Mouse (Mus musculus) hindbrain, embryonic 16.5 days (tissue): ENCODE measurements at regions not wholly inside any gene's neighbourhood (a gene's known extent, or its start where the extent isn't known, plus 50 kb on each side); places are given as distances from the start of the nearest gene placed in this dataset.
"Not testable (repeated sequence)": the region's sequence is repeated elsewhere in the genome, so short reads cannot be mapped to it uniquely, and the experiment has no call there.

Experiments used
- ATAC-seq: fragments of 200-750 bp; cut with Nextera tagmentation; 2 replicates; pipeline ENCODE4 v1.8.0; 2017; ENCODE audit warnings: moderate TSS enrichment, moderate library complexity
- H3K27ac ChIP-seq: fragments of 300-500 bp; sonication (generic); 2 replicates; pipeline ENCODE4 v1.5.1; 2014; ENCODE audit warnings: low read depth, mild to moderate bottlenecking, control low read depth, low read length, moderate library complexity
- H3K27me3 ChIP-seq: fragments of 300-500 bp; sonication (generic); replicated peaks from 2 replicates; pipeline ENCODE4 v1.6.1; 2014; ENCODE audit warnings: low read length; ENCODE audit not compliant: control insufficient read depth, insufficient read depth
- H3K36me3 ChIP-seq: fragments of 300-500 bp; sonication (generic); 2 replicates; pipeline ENCODE4 v1.6.1; 2014; ENCODE audit warnings: mild to moderate bottlenecking, low read length, moderate library complexity, mixed read lengths; ENCODE audit not compliant: control insufficient read depth, insufficient read depth
- H3K4me1 ChIP-seq: fragments of 300-500 bp; sonication (generic); 2 replicates; pipeline ENCODE4 v1.6.1; 2014; ENCODE audit warnings: low read depth, low read length; ENCODE audit not compliant: control insufficient read depth, insufficient read depth
- H3K4me2 ChIP-seq: fragments of 300-500 bp; sonication (generic); 2 replicates; pipeline ENCODE4 v1.6.1; 2014; ENCODE audit warnings: mild to moderate bottlenecking, low read length, control low read depth, moderate library complexity
- H3K4me3 ChIP-seq: fragments of 300-500 bp; sonication (generic); 2 replicates; pipeline ENCODE4 v1.5.1; 2014; ENCODE audit warnings: mild to moderate bottlenecking, low read length, control low read depth, moderate library complexity
- H3K9ac ChIP-seq: fragments of 300-500 bp; sonication (generic); 2 replicates; pipeline ENCODE4 v1.6.1; 2014; ENCODE audit warnings: low read depth, mild to moderate bottlenecking, control low read depth, low read length, moderate library complexity
- H3K9me3 ChIP-seq: fragments of 300-500 bp; sonication (generic); 2 replicates; pipeline ENCODE4 v1.6.1; 2014; ENCODE audit warnings: mild to moderate bottlenecking, low read length, moderate library complexity; ENCODE audit not compliant: control insufficient read depth
- WGBS: fragments of 180-500 bp; shearing (Covaris S2); extraction: QIAGEN DNeasy Blood & Tissue Kit; methylation state at CpG from one replicate; pipeline ENCODE4 v1.1.7; 2014; 5-methylcytosine and 5-hydroxymethylcytosine counted together

DNA sequence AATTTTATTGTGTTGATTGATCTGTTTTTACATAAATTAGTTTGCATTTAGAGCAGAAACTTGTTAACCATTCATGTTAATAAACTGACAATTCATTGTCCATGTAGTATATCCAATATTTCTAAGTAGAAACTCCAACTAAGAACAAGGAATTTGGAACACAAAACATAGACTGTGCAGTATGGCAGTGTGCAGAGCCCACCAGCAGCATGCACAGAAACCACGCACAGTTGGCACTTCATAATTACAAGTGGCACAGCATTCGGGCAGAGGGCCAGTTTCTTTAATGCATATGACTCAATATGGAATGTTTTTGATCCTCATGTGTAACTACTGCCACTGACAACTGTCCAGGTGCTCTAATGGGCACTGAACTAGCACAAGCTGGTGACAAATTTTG, 423.8 kb downstream of the Inhba start:
- Histone ChIP-seq H3K4me3 (no peak overlapping the region), H3K9me3 (no peaks in the 10 kb centered on the region), H3K4me1 (no peaks in the 10 kb centered on the region), H3K36me3 (no peaks in the 10 kb centered on the region), H3K9ac (no peak overlapping the region), H3K27me3 (no peaks in the 10 kb centered on the region), H3K27ac (no peak overlapping the region), H3K4me2 (no peak overlapping the region)
- no peak for ATAC-seq
- 87% methylated on average over 2 of the region's 2 CpGs for WGBS

DNA sequence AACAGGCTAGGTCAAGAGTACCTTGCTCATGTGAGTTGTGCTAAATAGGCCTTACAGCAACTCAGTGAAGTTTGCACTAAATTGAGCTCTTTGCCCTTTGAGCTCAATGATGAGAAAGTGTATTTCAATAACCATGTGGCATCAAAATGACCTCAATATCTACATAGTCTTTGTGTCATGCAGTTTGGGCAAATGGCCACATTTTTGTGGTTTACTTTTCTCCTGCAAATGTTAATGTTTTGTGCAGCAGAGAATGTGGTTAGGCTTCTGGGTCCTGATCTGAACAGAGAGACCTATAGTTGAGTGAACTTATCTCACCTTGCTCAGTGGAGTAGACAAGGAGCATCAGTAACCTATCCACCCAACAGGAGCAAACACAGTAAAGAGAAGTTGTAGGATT, 441.6 kb downstream of the Inhba start:
- Histone ChIP-seq H3K36me3 (no peaks in the 10 kb centered on the region), H3K4me3 (no peak overlapping the region), H3K27ac (no peak overlapping the region), H3K27me3 (no peaks in the 10 kb centered on the region), H3K4me1 (no peaks in the 10 kb centered on the region), H3K9me3 (no peaks in the 10 kb centered on the region), H3K9ac (no peak overlapping the region), H3K4me2 (no peak overlapping the region)
- no peak for ATAC-seq

DNA sequence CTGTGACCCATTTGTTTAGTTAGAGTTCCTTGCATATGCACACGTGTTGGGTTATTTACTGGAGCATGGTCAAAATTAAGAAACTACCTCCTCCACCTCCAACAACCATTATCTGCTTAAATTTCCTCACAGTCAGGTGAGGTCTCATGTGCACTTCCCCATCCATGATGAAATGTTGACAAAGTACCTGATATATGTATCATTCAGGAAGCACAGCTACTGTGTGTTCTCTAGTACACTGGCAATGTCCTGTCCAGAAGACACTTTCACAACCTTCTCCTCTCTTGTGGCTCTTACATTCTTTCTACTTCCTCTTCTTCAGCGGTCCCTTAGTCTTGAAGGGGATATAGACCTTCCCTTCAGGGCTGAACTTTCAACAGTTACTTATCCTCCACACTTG, 448.1 kb downstream of the Inhba start:
- Histone ChIP-seq H3K4me3 (no peak overlapping the region), H3K27me3 (no peaks in the 10 kb centered on the region), H3K27ac (no peak overlapping the region), H3K9me3 (no peaks in the 10 kb centered on the region), H3K36me3 (no peaks in the 10 kb centered on the region), H3K9ac (no peak overlapping the region), H3K4me2 (no peak overlapping the region), H3K4me1 (no peaks in the 10 kb centered on the region)
- ATAC-seq: no peak
- 74% methylated on average over 2 of the region's 2 CpGs for whole genome bisulfite sequencing

DNA sequence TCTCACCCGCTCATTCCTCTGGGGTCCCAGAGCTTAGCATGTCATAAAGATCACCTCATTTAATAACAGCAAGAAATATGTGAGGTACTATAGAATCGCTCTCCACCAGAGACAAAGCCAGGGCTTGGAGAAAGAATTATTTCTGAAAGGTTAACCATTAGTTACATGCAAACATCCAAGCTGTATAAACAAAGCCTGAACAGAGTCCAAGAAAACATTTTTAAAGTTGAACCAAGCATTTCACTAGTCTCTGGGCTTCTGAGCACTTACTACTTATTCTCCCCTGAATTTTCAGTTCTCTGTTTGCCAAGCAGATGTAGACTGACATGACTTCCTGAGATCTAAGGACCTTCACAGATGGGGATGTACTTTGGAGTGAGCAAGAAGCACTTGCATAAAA, 450.0 kb downstream of the Inhba start:
- Histone ChIP-seq H3K4me3 (no peak overlapping the region), H3K4me1 (no peaks in the 10 kb centered on the region), H3K27ac (no peak overlapping the region), H3K27me3 (no peaks in the 10 kb centered on the region), H3K4me2 (no peak overlapping the region), H3K36me3 (no peaks in the 10 kb centered on the region), H3K9ac (no peak overlapping the region), H3K9me3 (no peaks in the 10 kb centered on the region)
- WGBS: 97% methylated on average over 2 of the region's 2 CpGs
- ATAC-seq: no peak

DNA sequence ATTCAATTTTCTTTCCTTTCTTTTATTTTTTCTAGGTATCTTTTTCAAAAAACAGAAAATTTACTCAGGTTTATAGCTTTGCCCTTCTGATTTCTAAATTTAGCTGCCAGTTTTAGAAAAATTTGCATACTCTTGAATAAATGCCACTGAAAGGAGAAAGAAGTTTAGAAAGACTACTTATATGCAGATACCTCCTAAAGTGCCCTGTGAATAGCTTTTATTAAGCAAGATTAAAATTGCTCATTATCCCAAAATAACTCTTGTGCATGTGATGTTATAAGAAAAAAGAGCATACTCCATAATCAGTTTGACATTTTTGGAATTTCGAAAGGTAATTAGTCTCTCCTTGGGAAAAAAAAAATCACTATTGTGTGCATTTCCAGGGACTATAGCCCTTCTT, 453.2 kb downstream of the Inhba start:
- whole genome bisulfite sequencing: 86% methylated on average over 1 of the region's 1 CpGs
- Histone ChIP-seq H3K27me3 (no peaks in the 10 kb centered on the region), H3K4me3 (no peak overlapping the region), H3K27ac (no peak overlapping the region), H3K9me3 (no peaks in the 10 kb centered on the region), H3K36me3 (no peaks in the 10 kb centered on the region), H3K9ac (no peak overlapping the region), H3K4me2 (no peak overlapping the region), H3K4me1 (no peaks in the 10 kb centered on the region)
- ATAC-seq: no peak

DNA sequence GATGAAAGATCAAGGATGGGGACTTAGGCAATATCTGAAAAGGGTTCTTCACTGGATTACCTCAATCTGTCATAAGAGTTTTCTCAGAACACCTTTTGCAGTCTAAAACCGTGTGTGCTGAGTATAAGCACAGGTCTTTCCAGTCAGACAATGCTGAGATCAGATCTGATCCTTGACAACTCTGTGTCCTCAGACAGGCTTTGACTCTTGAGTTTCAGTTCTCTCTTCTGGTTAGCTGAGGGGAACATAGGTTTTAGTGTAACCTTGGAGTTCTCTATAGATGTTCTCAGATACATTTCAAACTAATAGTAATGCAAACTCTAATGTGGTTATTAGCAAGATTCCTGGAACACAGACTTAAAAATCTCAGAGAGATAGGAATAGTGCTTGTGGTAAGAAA, 453.7 kb downstream of the Inhba start:
- H3K27me3 ChIP-seq: no peaks in the 10 kb centered on the region
- no peak overlapping the region for H3K4me2 ChIP-seq
- WGBS: 66% methylated on average over 1 of the region's 1 CpGs
- no peak overlapping the region for H3K27ac ChIP-seq
- H3K36me3 ChIP-seq: no peaks in the 10 kb centered on the region
- no peak overlapping the region for H3K9ac ChIP-seq
- ATAC-seq: no peak
- H3K9me3 ChIP-seq: no peaks in the 10 kb centered on the region
- no peaks in the 10 kb centered on the region for H3K4me1 ChIP-seq
- no peak overlapping the region for H3K4me3 ChIP-seq

DNA sequence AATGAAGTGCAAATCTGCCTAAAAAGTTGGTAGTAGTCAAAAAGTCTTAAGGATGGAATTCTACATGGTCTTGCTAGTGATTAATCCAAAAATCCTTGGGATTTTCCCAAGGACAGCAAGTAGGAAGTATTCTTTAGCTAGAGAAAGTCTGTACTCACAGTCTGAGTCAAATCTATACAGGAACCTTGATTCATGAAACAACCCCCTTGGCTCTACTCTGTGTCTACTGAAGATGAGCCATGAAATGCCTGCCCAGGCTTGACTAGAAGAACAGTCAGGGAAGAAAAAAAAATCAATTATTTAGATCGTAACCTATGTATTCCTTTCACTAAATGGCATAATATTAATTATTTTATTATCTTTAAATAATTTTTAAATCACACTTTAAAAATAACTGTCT, 454.2 kb downstream of the Inhba start:
- 97% methylated on average over 1 of the region's 1 CpGs for WGBS
- Histone ChIP-seq H3K9me3 (no peaks in the 10 kb centered on the region), H3K9ac (no peak overlapping the region), H3K4me3 (no peak overlapping the region), H3K4me2 (no peak overlapping the region), H3K4me1 (no peaks in the 10 kb centered on the region), H3K27ac (no peak overlapping the region), H3K36me3 (no peaks in the 10 kb centered on the region), H3K27me3 (no peaks in the 10 kb centered on the region)
- ATAC-seq: no peak

DNA sequence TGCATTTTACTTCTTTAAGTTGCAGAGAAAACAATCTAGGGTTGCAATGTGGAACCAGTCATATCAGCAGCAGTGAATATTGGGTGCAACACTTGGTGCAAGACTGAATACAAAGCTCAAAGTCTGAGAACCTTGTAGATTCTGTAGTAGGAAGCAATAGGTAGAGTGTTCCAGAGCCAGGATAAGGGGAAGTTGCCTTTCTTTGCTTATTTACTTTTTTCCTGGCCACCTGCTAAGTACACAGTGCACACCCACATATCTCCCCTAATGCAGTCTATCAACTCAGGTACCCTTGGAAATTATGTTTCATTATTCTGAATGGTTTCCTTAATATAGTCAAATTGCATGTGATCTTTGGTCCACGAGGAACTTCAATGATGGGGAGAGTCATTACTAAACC, 464.9 kb downstream of the Inhba start:
- Histone ChIP-seq H3K4me1 (no peaks in the 10 kb centered on the region), H3K4me2 (no peak overlapping the region), H3K27me3 (no peaks in the 10 kb centered on the region), H3K4me3 (no peak overlapping the region), H3K9ac (no peak overlapping the region), H3K27ac (no peak overlapping the region), H3K9me3 (no peaks in the 10 kb centered on the region), H3K36me3 (no peaks in the 10 kb centered on the region)
- no peak for ATAC-seq
- 87% methylated on average over 1 of the region's 1 CpGs for WGBS

DNA sequence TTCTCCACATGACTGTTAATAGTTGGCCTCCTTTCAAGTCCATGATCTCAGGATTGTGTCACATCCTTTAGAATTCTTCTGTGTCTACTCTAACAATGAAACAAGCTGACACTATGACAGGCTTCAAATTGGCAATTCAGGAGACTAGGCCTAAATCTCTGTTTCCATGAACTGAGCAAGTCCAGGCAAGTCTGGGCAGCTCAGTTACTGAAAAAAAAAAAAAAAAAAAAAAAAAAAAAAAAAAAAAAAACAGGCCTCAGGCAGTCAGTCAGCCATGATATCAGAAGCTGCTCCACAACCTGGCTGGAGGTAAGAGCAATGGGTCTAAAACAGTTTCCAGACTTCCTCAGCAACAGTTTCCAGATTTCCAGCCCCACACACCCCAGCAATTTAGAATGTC, 475.6 kb downstream of the Inhba start:
- Histone ChIP-seq H3K36me3 (no peaks in the 10 kb centered on the region), H3K4me2 (no peak overlapping the region), H3K27me3 (no peaks in the 10 kb centered on the region), H3K27ac (no peak overlapping the region), H3K9me3 (no peaks in the 10 kb centered on the region), H3K9ac (no peak overlapping the region), H3K4me3 (no peak overlapping the region), H3K4me1 (no peaks in the 10 kb centered on the region)
- ATAC-seq: no peak

DNA sequence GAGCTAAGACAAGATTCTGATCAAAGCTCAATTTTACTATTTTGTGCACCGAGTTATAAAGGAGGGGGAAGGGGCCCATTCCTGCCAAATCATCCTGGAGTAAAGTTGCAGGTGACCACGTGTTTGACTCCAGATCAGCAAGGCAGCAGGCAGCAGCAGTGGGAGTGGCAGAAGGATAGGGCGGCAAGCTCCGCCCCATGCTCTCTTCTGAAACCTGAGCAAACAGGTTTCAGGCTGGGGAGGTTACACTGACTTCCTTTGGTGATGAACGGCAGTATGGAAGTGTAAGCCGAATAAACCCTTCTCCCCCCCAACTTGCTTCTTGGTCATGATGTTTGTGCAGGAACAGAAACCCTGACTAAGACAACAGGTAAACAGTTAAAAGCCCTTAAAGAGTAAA, 479.0 kb downstream of the Inhba start:
- H3K9ac ChIP-seq, H3K4me3 ChIP-seq, H3K4me2 ChIP-seq, H3K36me3 ChIP-seq, H3K9me3 ChIP-seq, H3K4me1 ChIP-seq, ATAC-seq, H3K27ac ChIP-seq, H3K27me3 ChIP-seq: not testable (repeated sequence)
- 61% methylated on average over 6 of the region's 6 CpGs for WGBS
